Mouse (Mus musculus) cortical plate, adult 2 months (tissue): ENCODE measurements at regions not wholly inside any gene's neighbourhood (a gene's known extent, or its start where the extent isn't known, plus 50 kb on each side); places are given as distances from the start of the nearest gene placed in this dataset.

ENCODE experiments used
- CTCF ChIP-seq: fragments of 200-500 bp; IDR thresholded peaks from 2 replicates; pipeline ENCODE4 v1.5.1; 2011; ENCODE audit warnings: mild to moderate bottlenecking, control low read depth, low read length; ENCODE audit not compliant: insufficient read depth; ENCODE audit errors: extremely low read depth
- POLR2A ChIP-seq: fragments of 200-500 bp; IDR thresholded peaks from 2 replicates; pipeline ENCODE4 v1.6.1; 2011; ENCODE audit warnings: mild to moderate bottlenecking, low read length, control low read depth; ENCODE audit not compliant: insufficient read depth; ENCODE audit errors: extremely low read depth

- TF ChIP-seq CTCF (peak; percentile 32; the same call in 1 of the 2 replicates), POLR2A (no peak)
These were observed 86.8 kb downstream of the Suclg1 start for GRCm38 (mm10) chr6:73334995-73335394.
